Mouse (Mus musculus) ES-Bruce4 (cell line): ENCODE results near the gene Myt1l.

ENCODE experiments used
- CTCF ChIP-seq: IDR thresholded peaks from one replicate; pipeline ENCODE4 v1.8.1; 2011; ENCODE audit warnings: low read depth, low read length
- POLR2A ChIP-seq: IDR thresholded peaks from one replicate; pipeline ENCODE4 v1.8.1; 2011; ENCODE audit warnings: low read length; ENCODE audit not compliant: insufficient read depth

DNA sequence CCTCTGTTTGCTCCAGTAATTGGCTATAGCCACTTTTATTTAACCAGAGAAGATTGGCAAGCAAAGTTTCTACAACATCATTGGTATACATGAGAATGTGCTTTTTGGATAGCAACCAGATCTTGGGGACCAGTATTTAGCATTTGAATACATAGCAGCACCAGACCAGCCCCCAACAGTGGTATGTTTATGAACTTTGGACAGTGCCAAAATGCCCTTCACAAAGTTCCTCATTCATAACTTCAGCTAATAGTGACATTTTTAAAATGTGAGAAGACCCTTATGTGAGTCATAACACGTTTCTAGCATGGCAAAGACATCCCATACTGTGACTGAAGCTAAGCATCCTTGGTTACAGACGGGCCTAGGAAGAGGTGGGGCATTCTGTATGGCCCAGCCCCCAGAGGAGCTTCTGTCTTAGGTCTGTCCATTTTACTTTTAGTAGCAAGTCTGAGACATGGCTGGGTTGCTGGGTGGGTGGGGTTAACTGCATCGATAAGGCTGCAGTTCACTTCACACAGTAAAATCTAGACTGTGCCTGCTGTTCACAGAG is 369.4 kb downstream of the Myt1l start:
- TF ChIP-seq CTCF (no peak), POLR2A (no peak)
